Mouse (Mus musculus) intestine, embryonic 14.5 days (tissue): Measurements from ENCODE around the gene Pbp2. TPM values are rescaled to one million over a fixed set of nuclear protein-coding genes. Genes with fewer than 3 reads are reported as not detected.

Source experiments
- ATAC-seq: fragments of 200-750 bp; cut with Nextera tagmentation; replicated peaks from 2 replicates; pipeline ENCODE4 v1.8.0; 2017; ENCODE audit warnings: low read depth, moderate number of reproducible peaks, moderate TSS enrichment, moderate library complexity; ENCODE audit not compliant: low FRiP score, low TSS enrichment
- DNase-seq: peaks from one replicate; pipeline ENCODE4 v3.0.0-alpha.2; 2018; ENCODE audit warnings: low spot score
- H3K27ac ChIP-seq: fragments of 300-500 bp; sonication (generic); 2 replicates; pipeline ENCODE4 v1.5.1; 2014; ENCODE audit warnings: low read depth, mild to moderate bottlenecking, control low read depth
- H3K27me3 ChIP-seq: fragments of 300-500 bp; sonication (generic); replicated peaks from 2 replicates; pipeline ENCODE4 v1.6.1; 2014; ENCODE audit warnings: low read length, control low read depth; ENCODE audit not compliant: control insufficient read depth, insufficient read depth
- H3K36me3 ChIP-seq: fragments of 300-500 bp; sonication (generic); 2 replicates; pipeline ENCODE4 v1.6.1; 2014; ENCODE audit warnings: low read length, control low read depth; ENCODE audit not compliant: control insufficient read depth, insufficient read depth
- H3K4me1 ChIP-seq: fragments of 300-500 bp; sonication (generic); replicated peaks from 2 replicates; pipeline ENCODE4 v1.6.1; 2014; ENCODE audit warnings: low read length, control low read depth, mixed read lengths; ENCODE audit not compliant: control insufficient read depth, insufficient read depth
- H3K4me2 ChIP-seq: fragments of 300-500 bp; sonication (generic); 2 replicates; pipeline ENCODE4 v1.6.1; 2014; ENCODE audit warnings: low read length
- H3K4me3 ChIP-seq: fragments of 300-500 bp; sonication (generic); 2 replicates; pipeline ENCODE4 v1.5.1; 2014; ENCODE audit warnings: low read depth, low read length, control low read depth, mixed read lengths
- H3K9ac ChIP-seq: fragments of 300-500 bp; sonication (generic); 2 replicates; pipeline ENCODE4 v1.6.1; 2014; ENCODE audit warnings: mild to moderate bottlenecking, low read length
- H3K9me3 ChIP-seq: fragments of 300-500 bp; sonication (generic); 2 replicates; pipeline ENCODE4 v1.6.1; 2016; ENCODE audit warnings: low read length, control low read depth; ENCODE audit not compliant: control insufficient read depth
- WGBS: fragments of 180-500 bp; shearing (Covaris S2); extraction: QIAGEN DNeasy Blood & Tissue Kit; methylation state at CpG from one replicate; pipeline ENCODE4 v1.1.7; 2014; 5-methylcytosine and 5-hydroxymethylcytosine counted together
- polyA plus RNA-seq: library from polyadenylated mRNA; unstranded; fragments of >200 nt; fragmentation: Nextera tagmentation; extraction: Ambion mirVana; gene quantifications from 2 replicates; pipeline ENCODE4 v1.2.1, GENCODE M21; 2014

The Pbp2 gene
- polyA plus RNA-seq, 1 experiment from 2014 or later: 0.32 TPM

GRCm38 (mm10) chr6:135261124-135261523 is 49.1 kb downstream of the Pbp2 start:
- ATAC-seq: no peak
- Histone ChIP-seq H3K36me3 (no peaks in the 10 kb centered on the region), H3K9me3 (peaks cover 3% of the 10 kb centered on the region; the same call in 1 of the 2 replicates), H3K27me3 (no peaks in the 10 kb centered on the region), H3K9ac (no peak overlapping the region), H3K4me1 (no peaks in the 10 kb centered on the region), H3K27ac (no peak overlapping the region), H3K4me2 (no peak overlapping the region), H3K4me3 (no peak overlapping the region)
- WGBS: 91% methylated on average over 9 of the region's 9 CpGs
- no peak for DNase-seq

DNA sequence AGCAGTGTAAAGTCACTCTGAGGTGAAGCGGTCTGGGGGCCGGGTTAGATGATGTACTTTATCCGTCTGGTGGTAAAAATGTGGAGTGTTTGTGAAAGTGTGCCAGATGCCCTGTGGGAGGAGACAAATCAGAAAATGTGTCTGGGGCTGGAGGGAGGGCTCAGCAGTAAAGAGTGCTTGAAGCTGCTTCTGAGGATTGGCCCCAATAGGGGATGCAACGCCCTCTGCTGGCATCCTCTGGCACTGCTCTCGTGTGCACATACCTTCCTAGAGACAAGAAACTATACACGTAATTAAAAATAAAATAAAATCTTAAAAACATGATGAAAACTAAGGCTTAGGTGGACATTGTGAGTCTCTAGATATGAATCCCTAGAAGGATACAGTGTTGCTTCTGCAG is 49.8 kb downstream of the Pbp2 start:
- no peak overlapping the region for H3K9ac ChIP-seq
- H3K36me3 ChIP-seq: no peaks in the 10 kb centered on the region
- no peaks in the 10 kb centered on the region for H3K4me1 ChIP-seq
- H3K4me3 ChIP-seq: no peak overlapping the region
- no peak for ATAC-seq
- H3K9me3 ChIP-seq: peaks cover 3% of the 10 kb centered on the region; the same call in 1 of the 2 replicates
- DNase-seq: no peak
- H3K27me3 ChIP-seq: no peaks in the 10 kb centered on the region
- 89% methylated on average over 6 of the region's 6 CpGs for WGBS
- no peak overlapping the region for H3K4me2 ChIP-seq
- no peak overlapping the region for H3K27ac ChIP-seq

Other genes with a start within 250 kb of the Pbp2 start
- 9.1 and 9.3 TPM in 2 replicates for gene Gprc5a, start 244.8 kb downstream of the Pbp2 start, polyA plus RNA-seq
- gene Gprc5d, start 192.1 kb downstream of the Pbp2 start, polyA plus RNA-seq: not detected in 2 replicates
- gene Fam234b, start 112.4 kb downstream of the Pbp2 start, polyA plus RNA-seq: 40.8 and 42.4 TPM in 2 replicates
- 13.9 and 14.7 TPM in 2 replicates for gene Hebp1, start 112.4 kb downstream of the Pbp2 start, polyA plus RNA-seq
- gene Gsg1, start 56.1 kb downstream of the Pbp2 start, polyA plus RNA-seq: 0.70 and 1.6 TPM in 2 replicates
- 12.7 and 15.2 TPM in 2 replicates for gene Emp1, start 52.1 kb upstream of the Pbp2 start, polyA plus RNA-seq